Mouse (Mus musculus): ENCODE results near the gene Nrip1.

GRCm38 (mm10) chr16:76346371-76346770 lies 27.3 kb downstream of the Nrip1 start:
- no peak for TF ChIP-seq CTCF (IDR thresholded peaks at IDR 0.05; ENCODE audit: low read depth, low read length)
- TF ChIP-seq POLR2A (IDR thresholded peaks at IDR 0.05; ENCODE audit: borderline replicate concordance, low read depth, low read length) = no peak
